Mouse (Mus musculus) heart, postnatal 25 days (tissue): ENCODE data around the gene Gbp4. TPM values are rescaled to one million over a fixed set of nuclear protein-coding genes. Genes with fewer than 3 reads are reported as not detected.
"Not testable (repeated sequence)": the region's sequence is repeated elsewhere in the genome, so short reads cannot be mapped to it uniquely, and the experiment has no call there.

ENCODE experiments used
- DNase-seq: peaks from one replicate; pipeline ENCODE4 v3.0.0; 2022; ENCODE audit warnings: low spot score
- intact Hi-C: fragments of 180-260 bp; cut with DNase I; formaldehyde crosslinking; loops from one replicate; pipeline ENCODE4 v1.15.1; 2025
- total RNA-seq, 2 experiments: library from RNA; stranded (reverse); gene quantifications; 2 replicates each; pipeline ENCODE4 v1.2.3; 2021

Gene Gbp4
- 1 to 10 TPM; 4.5 to 7.3 TPM for total RNA-seq

GRCm38 (mm10) chr5:105139409-105140088, at the start of gene Gbp4, which contains the start of the genes Gbp9 and Gbp8:
Gene Gbp4 (minus strand): TSS chr5:105139586.
Gene Gbp9 (minus strand): TSS chr5:105139539.
Gene Gbp8 (minus strand): TSS chr5:105139540.
- intact Hi-C loops, DNase-seq: not testable (repeated sequence)

- intact Hi-C loops: no loop called here
- no peak for DNase-seq
Measured at GRCm38 (mm10) chr5:105181446-105181845, 42.1 kb upstream of the Gbp4 start.

- DNase-seq: no peak
- intact Hi-C loops: no loop called here
Measured at GRCm38 (mm10) chr5:105156582-105156981, 17.2 kb upstream of the Gbp4 start.

GRCm38 (mm10) chr5:105154049-105154448, 14.7 kb upstream of the Gbp4 start:
- intact Hi-C loops: no loop called here
- DNase-seq: no peak

- not testable (repeated sequence) for DNase-seq
- intact Hi-C loops: loop anchor here (5.0 kb wide), 2 partner anchors 144 to 161 kb away; partner anchors contain the start of genes Gbp6 and Gm43302
Measured at GRCm38 (mm10) chr5:105148062-105148461, 8.7 kb upstream of the Gbp4 start.

GRCm38 (mm10) chr5:105146447-105146846, 7.1 kb upstream of the Gbp4 start:
- peak; percentile 21 for DNase-seq
- intact Hi-C loops: loop anchor here (5.0 kb wide), 2 partner anchors 146 to 159 kb away; partner anchors contain the start of genes Gbp6 and Gm43302

- DNase-seq: not testable (repeated sequence)
- intact Hi-C loops: loop anchor here (5.0 kb wide), 2 partner anchors 147 to 158 kb away; partner anchors contain the start of genes Gbp6 and Gm43302
Measured at GRCm38 (mm10) chr5:105145731-105146130, 6.3 kb upstream of the Gbp4 start.

- intact Hi-C loops, DNase-seq: not testable (repeated sequence)
Measured at GRCm38 (mm10) chr5:105140089-105140810, 864 bp upstream of the Gbp4 start.

GRCm38 (mm10) chr5:105138906-105139305, 480 bp downstream of the Gbp4 start:
- no peak for DNase-seq
- intact Hi-C loops: no loop called here

GRCm38 (mm10) chr5:105136706-105137304, 2.6 kb downstream of the Gbp4 start:
- intact Hi-C loops, DNase-seq: not testable (repeated sequence)

GRCm38 (mm10) chr5:105121731-105122130, 17.7 kb downstream of the Gbp4 start:
- DNase-seq, intact Hi-C loops: not testable (repeated sequence)

- intact Hi-C loops: loop anchor here (2.0 kb wide), 1 partner anchor 27 kb away; no protein-coding TSS in a partner anchor
- DNase-seq: no peak
Measured at GRCm38 (mm10) chr5:105115740-105116139, 23.6 kb downstream of the Gbp4 start.

GRCm38 (mm10) chr5:105114696-105115095, 24.7 kb downstream of the Gbp4 start:
- intact Hi-C loops: loop anchor here (2.0 kb wide), 1 partner anchor 28 kb away; no protein-coding TSS in a partner anchor
- DNase-seq: no peak

- no peak for DNase-seq
- intact Hi-C loops: loop anchor here (2.0 kb wide), 1 partner anchor 29 kb away; no protein-coding TSS in a partner anchor
Measured at GRCm38 (mm10) chr5:105113656-105114055, 25.7 kb downstream of the Gbp4 start.

- intact Hi-C loops: not testable (repeated sequence)
- DNase-seq: peak; percentile 29
Measured at GRCm38 (mm10) chr5:105110271-105110852, 29.0 kb downstream of the Gbp4 start.

GRCm38 (mm10) chr5:105109775-105110174, 29.6 kb downstream of the Gbp4 start:
- intact Hi-C loops: not testable (repeated sequence)

GRCm38 (mm10) chr5:105105689-105106088, 33.7 kb downstream of the Gbp4 start:
- DNase-seq, intact Hi-C loops: not testable (repeated sequence)

More at GRCm38 (mm10) chr5:105109775-105110174, 29.6 kb downstream of the Gbp4 start:
- not testable (repeated sequence) for DNase-seq

GRCm38 (mm10) chr5:105081900-105082299, 57.5 kb downstream of the Gbp4 start:
- DNase-seq: no peak
- intact Hi-C loops: no loop called here

- DNase-seq, intact Hi-C loops: not testable (repeated sequence)
Measured at GRCm38 (mm10) chr5:105068356-105068755, 71.0 kb downstream of the Gbp4 start.
